Mouse (Mus musculus) myocyte (in vitro differentiated cells): ENCODE results near the gene Rps27rt.

Source experiments
- E2F4 ChIP-seq: IDR thresholded peaks from one replicate; pipeline ENCODE4 v1.6.1; 2011; ENCODE audit warnings: mild to moderate bottlenecking, control low read depth, moderate library complexity; ENCODE audit not compliant: insufficient read depth
- MAX ChIP-seq: IDR thresholded peaks from one replicate; pipeline ENCODE4 v1.6.1; 2011; ENCODE audit warnings: low read depth, mild to moderate bottlenecking, control low read depth
- MYOD1 ChIP-seq, 3 experiments: IDR thresholded peaks; one replicate each; pipeline ENCODE4 v1.6.1; 2011; ENCODE audit warnings: control low read depth in 2 of 3, low read depth in 2 of 3, mild to moderate bottlenecking in 2 of 3, moderate library complexity in 1 of 3; ENCODE audit not compliant: insufficient read length in 2 of 3, control insufficient read depth in 1 of 3
- POLR2A ChIP-seq: IDR thresholded peaks from one replicate; pipeline ENCODE4 v1.6.1; 2011; ENCODE audit warnings: low read depth, mild to moderate bottlenecking, control low read depth, moderate library complexity; ENCODE audit not compliant: insufficient read length
- POLR2AphosphoS2 ChIP-seq: IDR thresholded peaks from one replicate; pipeline ENCODE4 v1.6.1; 2011; ENCODE audit warnings: low read depth, control low read depth; ENCODE audit not compliant: insufficient read length
- REST ChIP-seq: IDR thresholded peaks from one replicate; pipeline ENCODE4 v1.6.1; 2011; ENCODE audit warnings: mild to moderate bottlenecking, control low read depth, moderate library complexity; ENCODE audit not compliant: insufficient read depth, insufficient read length
- SRF ChIP-seq: IDR thresholded peaks from one replicate; pipeline ENCODE4 v1.6.1; 2011; ENCODE audit warnings: low read depth; ENCODE audit not compliant: control insufficient read depth, insufficient read length
- TCF12 ChIP-seq: IDR thresholded peaks from one replicate; pipeline ENCODE4 v1.6.1; 2011; ENCODE audit warnings: mild to moderate bottlenecking, control low read depth; ENCODE audit not compliant: poor library complexity, insufficient read depth, severe bottlenecking
- USF1 ChIP-seq: IDR thresholded peaks from one replicate; pipeline ENCODE4 v1.6.1; 2011; ENCODE audit warnings: low read depth, mild to moderate bottlenecking, control low read depth, moderate library complexity

DNA sequence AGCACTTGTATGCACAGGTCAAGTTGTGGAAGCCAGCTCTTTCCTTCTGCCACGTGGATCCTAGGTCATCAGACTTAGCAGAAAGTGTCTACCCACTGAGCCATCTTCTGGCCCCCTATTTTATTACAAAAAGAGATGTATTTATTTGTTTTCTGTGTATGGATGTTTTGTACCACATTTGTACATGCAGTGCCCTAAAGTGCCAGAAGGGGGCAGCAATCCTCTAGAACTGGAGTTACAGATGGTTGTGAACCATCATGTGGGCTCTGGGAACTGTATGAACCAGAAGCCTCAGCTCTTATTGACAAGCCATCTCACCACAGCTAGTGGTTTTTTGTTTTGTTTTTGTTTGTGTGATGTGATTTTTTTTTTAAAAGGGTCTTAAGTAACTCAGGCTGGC, 29.7 kb downstream of the Rps27rt start:
- no peak for TF ChIP-seq POLR2A
- TF ChIP-seq MYOD1 (IDR thresholded peaks at IDR 0.05; ENCODE audit: control insufficient read depth in 1 of 3, insufficient read length in 2 of 3, low read depth in 2 of 3), result no peak
- TF ChIP-seq USF1, result no peak
- no peak for TF ChIP-seq TCF12
- TF ChIP-seq E2F4, result no peak
- TF ChIP-seq REST, result no peak
- TF ChIP-seq POLR2AphosphoS2, result no peak
- no peak for TF ChIP-seq MAX
- no peak for TF ChIP-seq SRF
